26 mouse cellular contexts compared by ENCODE assay signal in genomic region chr11:67366936-67367335, GRCm38 (mm10). TPM values are rescaled to one million over a fixed set of nuclear protein-coding genes. Genes with fewer than 3 reads are reported as not detected.
DNase-seq lines count a peak whose midpoint lies in the region; ATAC-seq and TF ChIP-seq lines count a peak whose summit lies in the region.
"Had no signal": no experiment of that assay in that cellular context is flagged by ENCODE, and none has a peak within 500 bp of the region (broad histone marks: within the 10 kb centered on the region; RNA-seq: fewer than 3 reads in every experiment).

No protein-coding gene starts in this region.

- no peak for TF ChIP-seq CTCF in hindbrain, postnatal 0 days (IDR thresholded peaks at IDR 0.05; ENCODE audit: low read depth)
- TF ChIP-seq CTCF in midbrain, postnatal 0 days (IDR thresholded peaks at IDR 0.05), result no peak

- H3K9ac ChIP-seq in hindbrain, postnatal 0 days (replicated peaks; ENCODE audit: low read length), result no peak overlapping the region
- no peak overlapping the region for H3K9ac ChIP-seq in hindbrain, embryonic 11.5 days (ENCODE audit: low read depth, low read length)
- no peak overlapping the region for H3K9ac ChIP-seq in midbrain, postnatal 0 days (replicated peaks; ENCODE audit: low read length, poor library complexity, severe bottlenecking)
- H3K9ac ChIP-seq: embryonic facial prominence, embryonic 12.5 days; forebrain, embryonic 12.5 days; heart, embryonic 12.5 days; hindbrain, embryonic 13.5 days; intestine, embryonic 15.5 days had no signal

- H3K27ac ChIP-seq in hindbrain, postnatal 0 days, result no peak overlapping the region
- no peak overlapping the region for H3K27ac ChIP-seq in hindbrain, embryonic 11.5 days (ENCODE audit: low read depth, low read length)
- H3K27ac ChIP-seq in midbrain, postnatal 0 days (ENCODE audit: low read depth, low read length), result no peak overlapping the region
- H3K27ac ChIP-seq in midbrain, embryonic 10.5 days (replicated peaks), result no peak overlapping the region
- H3K27ac ChIP-seq: embryonic facial prominence, embryonic 12.5 days; forebrain, embryonic 12.5 days; hindbrain, embryonic 13.5 days; intestine, embryonic 15.5 days had no signal

- peak; percentile 49 to 56 for DNase-seq in cerebellum, postnatal 10 days
- no peak for DNase-seq in cerebellum, postnatal 25 days
- DNase-seq in hindbrain, postnatal 0 days (ENCODE audit: low spot score), result peak; percentile 47
- no peak for DNase-seq in hindbrain, embryonic 11.5 days (ENCODE audit: low spot score)
- peak; percentile 29 for DNase-seq in midbrain, postnatal 0 days (ENCODE audit: low spot score)
- no peak for DNase-seq in midbrain, embryonic 10.5 days (ENCODE audit: low spot score)
- DNase-seq in gastrocnemius, postnatal 4 days (ENCODE audit: low spot score in 2 of 2), result no peak
- DNase-seq: adrenal gland, postnatal 36 days; cerebellum, adult 11 months; cerebellum, adult 9-10 months; embryo, embryonic 11 days; gastrocnemius, postnatal 14 days had no signal

- no peaks in the 10 kb centered on the region for H3K4me1 ChIP-seq in hindbrain, postnatal 0 days (ENCODE audit: insufficient read depth, low read length)
- no peaks in the 10 kb centered on the region for H3K4me1 ChIP-seq in hindbrain, embryonic 11.5 days (replicated peaks; ENCODE audit: control insufficient read depth, insufficient read depth, low read length)
- H3K4me1 ChIP-seq in midbrain, postnatal 0 days (ENCODE audit: insufficient read depth, low read length), result no peaks in the 10 kb centered on the region
- H3K4me1 ChIP-seq in midbrain, embryonic 10.5 days, result no peaks in the 10 kb centered on the region
- H3K4me1 ChIP-seq: embryonic facial prominence, embryonic 12.5 days; forebrain, embryonic 12.5 days; intestine, embryonic 15.5 days had no signal

- WGBS in hindbrain, postnatal 0 days, result 30% methylated on average over 9 of the region's 9 CpGs
- 76% methylated on average over 9 of the region's 9 CpGs for WGBS in hindbrain, embryonic 11.5 days
- WGBS in midbrain, postnatal 0 days, result 62% methylated on average over 9 of the region's 9 CpGs
- 87% methylated on average over 9 of the region's 9 CpGs for WGBS in midbrain, embryonic 10.5 days

- no peaks in the 10 kb centered on the region for H3K36me3 ChIP-seq in hindbrain, postnatal 0 days (ENCODE audit: insufficient read depth, low read length)
- no peaks in the 10 kb centered on the region for H3K36me3 ChIP-seq in hindbrain, embryonic 11.5 days (ENCODE audit: control insufficient read depth, insufficient read depth, low read length)
- no peaks in the 10 kb centered on the region for H3K36me3 ChIP-seq in midbrain, postnatal 0 days (ENCODE audit: insufficient read depth, low read length)
- H3K36me3 ChIP-seq in midbrain, embryonic 10.5 days, result no peaks in the 10 kb centered on the region
- H3K36me3 ChIP-seq: embryonic facial prominence, embryonic 12.5 days; forebrain, embryonic 12.5 days; heart, embryonic 12.5 days; hindbrain, embryonic 13.5 days; intestine, embryonic 15.5 days had no signal

- H3K9me3 ChIP-seq in hindbrain, postnatal 0 days (ENCODE audit: low read length), result no peaks in the 10 kb centered on the region
- no peaks in the 10 kb centered on the region for H3K9me3 ChIP-seq in hindbrain, embryonic 11.5 days (ENCODE audit: control insufficient read depth, low read length)
- H3K9me3 ChIP-seq in midbrain, postnatal 0 days (ENCODE audit: low read length), result no peaks in the 10 kb centered on the region
- no peaks in the 10 kb centered on the region for H3K9me3 ChIP-seq in midbrain, embryonic 10.5 days (replicated peaks)
- H3K9me3 ChIP-seq: embryonic facial prominence, embryonic 12.5 days; forebrain, embryonic 12.5 days; heart, embryonic 12.5 days; hindbrain, embryonic 13.5 days; intestine, embryonic 15.5 days had no signal

- H3K4me2 ChIP-seq in hindbrain, postnatal 0 days (ENCODE audit: low read depth, low read length), result no peak overlapping the region
- no peak overlapping the region for H3K4me2 ChIP-seq in hindbrain, embryonic 11.5 days (replicated peaks; ENCODE audit: low read depth, low read length)
- H3K4me2 ChIP-seq in midbrain, postnatal 0 days (ENCODE audit: low read depth, low read length, poor library complexity, severe bottlenecking), result no peak overlapping the region
- H3K4me2 ChIP-seq: embryonic facial prominence, embryonic 12.5 days; forebrain, embryonic 12.5 days; heart, embryonic 12.5 days; hindbrain, embryonic 13.5 days; intestine, embryonic 15.5 days had no signal

- no peak for ATAC-seq in hindbrain, postnatal 0 days
- no peak for ATAC-seq in hindbrain, embryonic 11.5 days (ENCODE audit: low FRiP score)
- no peak for ATAC-seq in midbrain, postnatal 0 days (ENCODE audit: low FRiP score)
- ATAC-seq: activated CD4-positive, CD25-positive, alpha-beta regulatory T cell, adult 4 months; forebrain, embryonic 16.5 days; intestine, embryonic 15.5 days; Patski had no signal

- no peaks in the 10 kb centered on the region for H3K27me3 ChIP-seq in hindbrain, postnatal 0 days (ENCODE audit: insufficient read depth, low read length)
- no peaks in the 10 kb centered on the region for H3K27me3 ChIP-seq in hindbrain, embryonic 11.5 days (ENCODE audit: control insufficient read depth, insufficient read depth, low read length)
- no peaks in the 10 kb centered on the region for H3K27me3 ChIP-seq in midbrain, postnatal 0 days (ENCODE audit: insufficient read depth, low read length)
- no peaks in the 10 kb centered on the region for H3K27me3 ChIP-seq in midbrain, embryonic 10.5 days (ENCODE audit: low read depth, poor library complexity, severe bottlenecking)
- H3K27me3 ChIP-seq: embryonic facial prominence, embryonic 12.5 days; forebrain, embryonic 12.5 days; hindbrain, embryonic 13.5 days; intestine, embryonic 15.5 days had no signal

- no peak overlapping the region for H3K4me3 ChIP-seq in hindbrain, postnatal 0 days (ENCODE audit: low read length)
- no peak overlapping the region for H3K4me3 ChIP-seq in hindbrain, embryonic 11.5 days (ENCODE audit: low read depth, low read length)
- no peak overlapping the region for H3K4me3 ChIP-seq in midbrain, postnatal 0 days (ENCODE audit: low read depth, low read length)
- no peak overlapping the region for H3K4me3 ChIP-seq in midbrain, embryonic 10.5 days
- H3K4me3 ChIP-seq: embryonic facial prominence, embryonic 12.5 days; forebrain, embryonic 12.5 days; heart, embryonic 12.5 days; hindbrain, embryonic 13.5 days; intestine, embryonic 15.5 days had no signal

RNA-seq across cellular contexts. Expression of gene Myh13, which starts 45.5 kb away (rescaled TPM):
- under 0.01 and 0.07 TPM in 2 replicates for total RNA-seq in hindbrain, postnatal 0 days (2014; rRNA removed)
- 0.39 and 0.53 TPM in 2 replicates for polyA plus RNA-seq in hindbrain, postnatal 0 days (2015; fragmentation: Nextera tagmentation; extraction: Ambion mirVana)
- polyA plus RNA-seq in hindbrain, embryonic 11.5 days (2014; fragmentation: Nextera tagmentation; extraction: Ambion mirVana), result not detected in 2 replicates
- 0.11 and 0.52 TPM in 2 replicates for total RNA-seq in midbrain, postnatal 0 days (2014; rRNA removed)
- 0.20 and 0.23 TPM in 2 replicates for polyA plus RNA-seq in midbrain, postnatal 0 days (2015; fragmentation: Nextera tagmentation; extraction: Ambion mirVana)
- 0.01 TPM in 1 of 2 replicates, not detected in the other for polyA plus RNA-seq in midbrain, embryonic 10.5 days (2016; fragmentation: Nextera tagmentation; extraction: Ambion mirVana)
- total RNA-seq in gastrocnemius, postnatal 4 days (2021), result 1 to 10 TPM; 4.2 to 6.7 TPM
- total RNA-seq: adrenal gland, adult 18-20 months; adrenal gland, postnatal 36 days; common myeloid progenitor, adult 5-6 weeks; granulocyte monocyte progenitor cell, adult 5-6 weeks; heart, postnatal 25 days; MEL had no signal
- polyA plus RNA-seq: C2C12; forebrain, embryonic 12.5 days; forebrain, embryonic 16.5 days; heart, embryonic 12.5 days; intestine, embryonic 15.5 days; Patski had no signal

Comparison
In these comparisons a context has a peak if more than half of its experiments do, and no peak if none do; other contexts are left out.
1. DNase-seq: peak in cerebellum, postnatal 10 days (2 of 2), hindbrain, postnatal 0 days (single experiment) and midbrain, postnatal 0 days (single experiment); none in cerebellum, postnatal 25 days (0 of 2), hindbrain, embryonic 11.5 days (single experiment), midbrain, embryonic 10.5 days (single experiment) and gastrocnemius, postnatal 4 days (0 of 2).